Mouse (Mus musculus) heart, embryonic 14.5 days (tissue): ENCODE data around the gene Gramd4. TPM values are rescaled to one million over a fixed set of nuclear protein-coding genes. Genes with fewer than 3 reads are reported as not detected.

Source experiments
- ATAC-seq: fragments of 200-750 bp; cut with Nextera tagmentation; 2 replicates; pipeline ENCODE4 v1.8.0; 2017; ENCODE audit warnings: low read depth, moderate TSS enrichment; ENCODE audit not compliant: insufficient number of reproducible peaks, insufficient read depth, low FRiP score
- H3K27ac ChIP-seq, 2 experiments: fragments of 200-500 bp in 1 of 2; fragments of 300-500 bp in 1 of 2; sonication (generic) in 1 of 2; replicated peaks in 1 of 2; 2 replicates each; pipeline ENCODE4 v1.5.1; 2012 to 2014; ENCODE audit warnings: low read depth in 2 of 2, low read length in 2 of 2, control low read depth in 1 of 2, mild to moderate bottlenecking in 1 of 2, mixed read lengths in 1 of 2; ENCODE audit not compliant: control insufficient read depth in 1 of 2, insufficient read depth in 1 of 2
- H3K27me3 ChIP-seq: fragments of 300-500 bp; sonication (generic); 2 replicates; pipeline ENCODE4 v1.6.1; 2014; ENCODE audit warnings: mild to moderate bottlenecking, low read length, control low read depth; ENCODE audit not compliant: control insufficient read depth, insufficient read depth
- H3K36me3 ChIP-seq: fragments of 300-500 bp; sonication (generic); 2 replicates; pipeline ENCODE4 v1.6.1; 2014; ENCODE audit warnings: mild to moderate bottlenecking, control low read depth, low read length, mixed read lengths; ENCODE audit not compliant: control insufficient read depth, insufficient read depth
- H3K4me1 ChIP-seq, 2 experiments: fragments of 200-500 bp in 1 of 2; fragments of 300-500 bp in 1 of 2; sonication (generic) in 1 of 2; 2 replicates each; pipeline ENCODE4 v1.6.1; 2012 to 2014; ENCODE audit warnings: low read length in 2 of 2, control low read depth in 1 of 2, mixed read lengths in 1 of 2; ENCODE audit not compliant: control insufficient read depth in 2 of 2, insufficient read depth in 2 of 2
- H3K4me2 ChIP-seq: fragments of 300-500 bp; sonication (generic); 2 replicates; pipeline ENCODE4 v1.6.1; 2014; ENCODE audit warnings: mild to moderate bottlenecking, low read length
- H3K4me3 ChIP-seq, 2 experiments: fragments of 200-500 bp in 1 of 2; fragments of 300-500 bp in 1 of 2; sonication (generic) in 1 of 2; 2 replicates each; pipeline ENCODE4 v1.5.1; 2012 to 2014; ENCODE audit warnings: low read length in 2 of 2, mild to moderate bottlenecking in 2 of 2, control low read depth in 1 of 2, low read depth in 1 of 2, moderate library complexity in 1 of 2; ENCODE audit not compliant: control insufficient read depth in 1 of 2, insufficient read depth in 1 of 2
- H3K9ac ChIP-seq: fragments of 300-500 bp; sonication (generic); 2 replicates; pipeline ENCODE4 v1.6.1; 2014; ENCODE audit warnings: mild to moderate bottlenecking, low read length
- H3K9me3 ChIP-seq: fragments of 300-500 bp; sonication (generic); 2 replicates; pipeline ENCODE4 v1.6.1; 2016; ENCODE audit warnings: low read length, control low read depth; ENCODE audit not compliant: control insufficient read depth
- WGBS: fragments of 180-500 bp; shearing (Covaris S2); extraction: QIAGEN DNeasy Blood & Tissue Kit; methylation state at CpG from one replicate; pipeline ENCODE4 v1.1.7; 2014; 5-methylcytosine and 5-hydroxymethylcytosine counted together
- polyA plus RNA-seq: library from polyadenylated mRNA; unstranded; fragments of >200 nt; fragmentation: Nextera tagmentation; extraction: Ambion mirVana; gene quantifications from 2 replicates; pipeline ENCODE4 v1.2.1, GENCODE M21; 2014

The Gramd4 gene
- polyA plus RNA-seq, 1 experiment from 2014 or later: 10.9 TPM

DNA sequence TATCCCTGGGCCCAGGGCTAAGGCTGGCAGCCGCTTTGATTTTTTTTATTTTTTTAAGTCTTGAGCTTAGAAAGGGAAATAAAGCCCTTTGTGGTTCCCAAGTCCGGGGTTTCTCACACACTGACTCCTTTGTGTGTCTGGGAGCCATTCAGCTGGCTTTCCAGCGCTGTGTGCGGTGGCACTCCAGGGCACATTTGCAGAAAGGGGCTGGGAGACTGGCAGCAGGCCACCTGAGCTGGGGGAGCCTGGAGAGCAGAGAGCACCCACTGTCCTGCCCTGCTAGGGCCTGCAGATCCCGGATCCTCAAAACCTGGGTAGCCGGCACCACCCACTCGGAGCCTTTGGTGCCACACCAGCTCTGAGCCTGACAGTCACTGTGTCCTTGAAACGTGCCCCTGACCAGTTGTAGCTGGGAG lies 28.8 kb downstream of the Gramd4 start:
- Histone ChIP-seq H3K4me2 (peak overlapping the region; percentile 32; the same call in 1 of the 2 replicates), H3K4me1 (peaks cover 86 to 93% of the 10 kb centered on the region in 2 experiments), H3K9me3 (no peaks in the 10 kb centered on the region), H3K27me3 (no peaks in the 10 kb centered on the region), H3K27ac (peak overlapping the region; percentile 82 to 84), H3K4me3 (no peak overlapping the region), H3K36me3 (0 out of 2 replicates have a peak, but pooled peaks cover 1% of the 10 kb centered on the region), H3K9ac (peak overlapping the region; percentile 54)
- 49% methylated on average over 8 of the region's 8 CpGs for WGBS
- no peak for ATAC-seq

DNA sequence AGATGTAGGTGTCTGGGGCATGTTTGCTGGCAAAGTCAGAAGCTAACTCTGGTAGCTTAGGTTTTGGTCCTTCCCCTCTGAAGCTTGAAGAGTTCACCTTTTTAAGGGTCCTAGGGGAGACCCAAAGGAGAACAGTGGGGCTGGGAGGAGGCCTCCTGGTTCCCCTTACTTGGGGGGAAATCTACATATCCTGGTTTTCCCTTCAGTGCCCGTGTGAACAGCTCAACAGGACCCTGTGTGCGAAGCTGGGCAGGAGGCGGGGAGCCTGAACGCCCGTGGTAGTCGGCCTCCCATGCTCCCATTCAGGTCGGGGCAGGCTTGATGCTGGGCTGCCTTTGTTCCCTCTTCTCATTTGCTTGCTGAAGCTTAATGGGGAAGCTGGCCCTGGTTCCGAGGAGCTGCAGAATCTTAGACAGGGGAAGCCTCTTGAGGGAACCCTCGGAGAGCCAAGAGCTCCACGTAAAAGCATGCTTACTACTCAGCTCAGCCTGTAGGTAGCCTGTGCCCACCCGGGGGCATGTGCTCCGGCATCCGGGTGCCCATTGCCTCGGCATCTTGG lies 30.2 kb downstream of the Gramd4 start:
- H3K4me2 ChIP-seq: no peak overlapping the region
- peaks cover 74 to 79% of the 10 kb centered on the region in 2 experiments for H3K4me1 ChIP-seq
- 0 out of 2 replicates have a peak overlapping the region, but pooled peaks have one; percentile 13 for H3K9ac ChIP-seq
- WGBS: 71% methylated on average over 14 of the region's 14 CpGs
- no peak for ATAC-seq
- H3K27me3 ChIP-seq: no peaks in the 10 kb centered on the region
- peaks cover 15% of the 10 kb centered on the region for H3K36me3 ChIP-seq
- peak overlapping the region in 1 of 2 experiments; percentile 51; a peak in 1 of 4 replicates for H3K27ac ChIP-seq
- H3K9me3 ChIP-seq: no peaks in the 10 kb centered on the region
- H3K4me3 ChIP-seq: no peak overlapping the region

DNA sequence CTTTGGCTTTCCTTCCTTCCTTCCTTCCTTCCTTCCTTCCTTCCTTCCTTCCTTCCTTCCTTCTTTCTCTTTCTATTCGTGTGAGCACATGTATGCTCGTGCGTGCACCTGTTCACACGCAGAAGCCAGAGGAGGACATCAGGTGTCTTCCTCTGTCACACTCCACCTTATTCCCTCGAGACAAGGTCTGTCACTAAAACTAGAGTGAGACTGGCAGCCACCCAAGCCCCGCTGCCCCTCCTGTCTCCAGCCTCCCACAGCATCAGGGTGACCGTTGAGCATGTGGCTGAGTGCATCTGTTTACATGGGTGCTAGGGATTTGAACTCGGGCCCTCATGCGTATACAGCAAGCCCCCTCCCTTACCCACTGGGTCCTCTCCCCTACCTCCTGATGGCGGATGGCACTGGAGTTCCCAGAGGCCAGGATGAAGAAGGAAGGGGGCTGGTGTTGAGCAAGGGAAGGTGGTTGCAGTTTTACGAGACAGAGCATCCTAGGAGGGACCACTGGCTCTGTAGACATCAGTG lies 30.8 kb downstream of the Gramd4 start:
- Histone ChIP-seq H3K9ac (0 out of 2 replicates have a peak overlapping the region, but pooled peaks have one; percentile 13), H3K4me3 (no peak overlapping the region), H3K36me3 (peaks cover 21% of the 10 kb centered on the region), H3K4me1 (peaks cover 67 to 73% of the 10 kb centered on the region in 2 experiments), H3K27ac (peak overlapping the region in 1 of 2 experiments; percentile 51; a peak in 1 of 4 replicates), H3K9me3 (no peaks in the 10 kb centered on the region), H3K27me3 (no peaks in the 10 kb centered on the region), H3K4me2 (no peak overlapping the region)
- no peak for ATAC-seq
- 77% methylated on average over 11 of the region's 11 CpGs for WGBS

DNA sequence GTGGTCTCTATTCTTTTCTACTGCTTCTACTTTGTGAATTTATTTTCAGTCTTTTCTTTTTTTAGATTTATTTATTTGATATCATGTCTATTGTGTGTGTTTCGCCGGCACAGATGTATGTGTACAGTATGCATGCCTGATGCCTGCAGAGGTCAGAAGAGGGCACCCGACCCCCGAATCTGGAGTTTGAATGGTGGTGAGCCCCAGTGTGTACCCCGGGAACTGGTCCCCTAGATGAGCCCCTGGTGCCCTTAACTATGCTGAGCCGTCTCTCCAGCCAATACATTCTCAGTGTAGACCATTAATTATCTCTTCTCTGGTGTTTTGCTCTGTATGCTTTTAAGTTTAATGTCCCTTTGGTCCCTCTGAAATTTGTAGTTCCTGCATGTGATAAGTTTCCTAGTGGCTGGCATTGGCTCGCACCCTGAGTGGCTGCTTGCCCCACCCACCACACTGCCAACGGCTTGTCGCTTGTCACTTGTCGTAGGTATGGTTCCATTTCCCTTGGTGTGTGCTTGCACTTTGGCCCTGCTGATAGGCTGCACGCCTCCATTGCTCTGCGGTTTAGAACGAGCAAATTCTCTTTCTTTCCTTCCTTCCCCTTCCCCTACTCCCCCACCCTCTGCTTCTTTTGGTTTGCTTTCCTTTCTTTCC lies 31.7 kb downstream of the Gramd4 start:
- H3K4me2 ChIP-seq: no peak overlapping the region

DNA sequence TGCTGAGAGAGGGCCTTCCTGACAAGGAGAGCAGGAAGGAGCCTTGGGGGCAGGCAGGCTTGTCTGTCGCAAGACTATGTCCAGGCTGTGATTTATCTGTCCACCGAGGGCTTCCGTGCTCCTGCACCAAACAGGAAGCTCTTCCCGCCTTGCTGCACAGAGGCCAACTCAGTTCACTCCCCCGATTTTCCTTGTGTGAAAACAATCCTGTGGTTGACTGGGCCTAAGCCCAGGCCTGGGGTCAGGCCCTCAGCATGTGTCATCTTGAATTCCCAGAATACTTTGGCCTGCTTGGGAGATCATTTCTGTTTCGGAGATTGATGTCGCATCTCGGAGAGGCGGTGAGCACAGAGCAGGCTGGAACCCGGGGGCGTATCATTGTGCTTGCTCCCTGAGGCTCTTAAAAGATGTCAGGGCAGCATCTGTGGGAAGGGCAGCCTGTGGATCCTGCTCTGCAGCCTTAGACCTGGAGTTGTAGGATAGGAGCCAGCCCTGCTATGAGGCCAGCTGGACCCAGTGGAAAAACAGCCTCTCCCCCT lies 32.6 kb downstream of the Gramd4 start:
- H3K4me1 ChIP-seq: peaks cover 51 to 56% of the 10 kb centered on the region in 2 experiments
- H3K27ac ChIP-seq: peak overlapping the region; percentile 67 to 75
- no peak overlapping the region for H3K9ac ChIP-seq
- no peaks in the 10 kb centered on the region for H3K27me3 ChIP-seq
- peak; percentile 45 for ATAC-seq
- H3K36me3 ChIP-seq: peaks cover 21% of the 10 kb centered on the region
- no peak overlapping the region for H3K4me2 ChIP-seq
- 57% methylated on average over 11 of the region's 11 CpGs for WGBS
- H3K9me3 ChIP-seq: no peaks in the 10 kb centered on the region
- no peak overlapping the region for H3K4me3 ChIP-seq

More for the DNA sequence above, 31.7 kb downstream of the Gramd4 start:
- Histone ChIP-seq H3K4me3 (no peak overlapping the region), H3K27ac (peak overlapping the region; percentile 67 to 75), H3K9me3 (no peaks in the 10 kb centered on the region), H3K27me3 (no peaks in the 10 kb centered on the region), H3K4me1 (peaks cover 58 to 64% of the 10 kb centered on the region in 2 experiments), H3K36me3 (peaks cover 21% of the 10 kb centered on the region), H3K9ac (no peak overlapping the region)
- ATAC-seq: no peak
- 60% methylated on average over 13 of the region's 13 CpGs for WGBS

DNA sequence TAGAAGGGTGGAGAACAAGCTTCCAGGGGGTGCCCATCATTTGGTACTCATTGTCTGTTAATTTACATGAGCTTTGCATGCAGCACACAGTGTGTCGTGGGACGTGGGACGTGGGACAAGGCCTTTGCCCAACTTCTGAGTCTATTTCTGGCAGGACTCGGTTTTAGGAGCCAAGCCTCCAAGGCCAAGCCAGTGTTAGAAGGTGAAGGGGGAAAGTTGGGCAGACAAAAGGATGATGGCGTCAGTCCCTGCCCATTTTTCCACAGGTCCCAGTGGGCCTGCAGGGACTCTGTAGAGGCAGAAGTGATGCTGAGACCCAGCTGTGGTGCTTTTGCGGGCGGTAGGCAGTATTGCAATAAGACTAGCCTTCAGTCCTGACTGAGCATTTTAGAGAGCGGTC lies 33.1 kb downstream of the Gramd4 start:
- H3K9ac ChIP-seq: no peak overlapping the region
- no peak overlapping the region for H3K4me3 ChIP-seq
- H3K4me1 ChIP-seq: peaks cover 46 to 50% of the 10 kb centered on the region in 2 experiments
- no peak for ATAC-seq
- no peak overlapping the region for H3K4me2 ChIP-seq
- 84% methylated on average over 8 of the region's 8 CpGs for WGBS
- peaks cover 21% of the 10 kb centered on the region for H3K36me3 ChIP-seq
- peak overlapping the region; percentile 52 to 75 for H3K27ac ChIP-seq
- no peaks in the 10 kb centered on the region for H3K27me3 ChIP-seq
- no peaks in the 10 kb centered on the region for H3K9me3 ChIP-seq

DNA sequence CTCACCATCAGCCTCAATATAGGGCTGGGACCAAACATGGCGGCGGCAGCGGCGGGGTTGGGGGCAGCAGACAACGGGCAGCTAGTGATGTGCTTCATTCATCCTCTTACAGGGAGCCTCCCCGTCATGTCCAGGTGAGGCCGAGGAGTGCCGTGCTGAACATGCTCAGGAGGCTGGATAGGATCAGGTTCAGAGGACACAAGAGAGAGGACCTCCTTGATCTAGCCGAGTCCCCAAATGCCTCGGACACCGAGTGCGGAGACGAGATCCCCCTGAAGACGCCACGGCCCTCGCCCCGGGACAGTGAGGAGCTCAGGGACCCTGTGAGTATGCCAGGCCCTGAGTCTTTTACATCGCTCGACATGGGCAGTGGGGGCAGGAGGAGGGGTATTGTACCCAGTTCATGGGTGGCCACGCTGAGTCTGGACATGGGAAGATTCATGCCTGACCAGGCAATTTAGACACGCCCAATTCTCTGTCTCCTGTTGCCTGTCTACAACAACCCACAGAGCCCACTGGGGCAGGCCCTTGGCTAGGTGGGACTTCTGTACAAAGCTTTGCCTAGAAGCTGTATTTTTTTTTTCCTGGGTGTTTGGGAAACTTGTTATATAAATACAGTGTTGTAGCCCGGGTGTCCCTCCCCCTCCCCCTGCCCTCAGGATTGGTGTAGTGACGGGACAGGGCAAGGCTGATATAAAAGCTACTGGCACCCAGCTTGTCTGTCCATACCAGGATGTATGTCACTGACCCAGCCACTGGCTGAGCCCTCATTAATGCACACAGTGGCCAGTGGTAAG lies 33.9 kb downstream of the Gramd4 start:
- Histone ChIP-seq H3K36me3 (peaks cover 24% of the 10 kb centered on the region), H3K27ac (no peak overlapping the region; a peak in 1 of 4 replicates), H3K27me3 (no peaks in the 10 kb centered on the region), H3K4me3 (no peak overlapping the region), H3K4me1 (peaks cover 38 to 42% of the 10 kb centered on the region in 2 experiments), H3K4me2 (no peak overlapping the region), H3K9me3 (no peaks in the 10 kb centered on the region), H3K9ac (no peak overlapping the region)
- ATAC-seq: no peak
- 91% methylated on average over 23 of the region's 23 CpGs for WGBS
